Comparison of ENCODE assay signal across 9 mouse cellular contexts in genomic region chr3:101145292-101146046, GRCm38 (mm10). TPM values are rescaled to one million over a fixed set of nuclear protein-coding genes. Genes with fewer than 3 reads are reported as not detected.
A peak's percentile ranks its signal among the peaks of the same experiment; 100 is the strongest.
DNase-seq lines count a peak whose midpoint lies in the region; ATAC-seq lines count a peak whose summit lies in the region.
"Had no signal": no experiment of that assay in that cellular context is flagged by ENCODE, and none has a peak within 500 bp of the region (broad histone marks: within the 10 kb centered on the region; RNA-seq: fewer than 3 reads in every experiment).

No protein-coding gene starts in this region.

- no peak overlapping the region for H3K4me3 ChIP-seq in embryonic facial prominence, embryonic 15.5 days (replicated peaks)
- no peak overlapping the region for H3K4me3 ChIP-seq in kidney, embryonic 15.5 days (replicated peaks)
- H3K4me3 ChIP-seq in midbrain, embryonic 16.5 days (ENCODE audit: low read depth, low read length) = peak overlapping the region; percentile 2; the same call in 1 of the 2 replicates
- H3K4me3 ChIP-seq: liver, embryonic 13.5 days had no signal

- peak overlapping the region; percentile 31 for H3K4me2 ChIP-seq in embryonic facial prominence, embryonic 15.5 days (replicated peaks)
- peak overlapping the region; percentile 36; the same call in 1 of the 2 replicates for H3K4me2 ChIP-seq in kidney, embryonic 15.5 days
- peak overlapping the region; percentile 49 for H3K4me2 ChIP-seq in midbrain, embryonic 16.5 days (ENCODE audit: low read length)
- H3K4me2 ChIP-seq: liver, embryonic 13.5 days had no signal

- H3K9ac ChIP-seq in embryonic facial prominence, embryonic 15.5 days = no peak overlapping the region
- no peak overlapping the region for H3K9ac ChIP-seq in kidney, embryonic 15.5 days
- H3K9ac ChIP-seq in midbrain, embryonic 16.5 days (ENCODE audit: low read depth, low read length) = peak overlapping the region; percentile 47
- H3K9ac ChIP-seq: liver, embryonic 13.5 days had no signal

- no peaks in the 10 kb centered on the region for H3K27me3 ChIP-seq in embryonic facial prominence, embryonic 15.5 days
- H3K27me3 ChIP-seq in kidney, embryonic 15.5 days = no peaks in the 10 kb centered on the region
- H3K27me3 ChIP-seq in midbrain, embryonic 16.5 days (ENCODE audit: control insufficient read depth, insufficient read depth, low read depth, low read length) = no peaks in the 10 kb centered on the region
- H3K27me3 ChIP-seq: liver, embryonic 13.5 days had no signal

- peak; percentile 62 for ATAC-seq in frontal cortex, adult (ENCODE audit: low TSS enrichment)
- ATAC-seq in embryonic facial prominence, embryonic 15.5 days (ENCODE audit: insufficient number of reproducible peaks, low FRiP score, low TSS enrichment, low read depth) = no peak
- no peak for ATAC-seq in kidney, embryonic 15.5 days (replicated peaks; ENCODE audit: low FRiP score)
- ATAC-seq in midbrain, embryonic 16.5 days = peak; percentile 92
- ATAC-seq in megakaryocyte, adult 5-6 weeks (ENCODE audit: poor library complexity, severe bottlenecking) = no peak

- intact Hi-C loops in heart, postnatal 36 days (cut with DNase I) = no loop called here

- WGBS in embryonic facial prominence, embryonic 15.5 days = 37% methylated on average over 10 of the region's 10 CpGs
- WGBS in kidney, embryonic 15.5 days = 28% methylated on average over 10 of the region's 10 CpGs
- WGBS in midbrain, embryonic 16.5 days = 14% methylated on average over 10 of the region's 10 CpGs

- no peak overlapping the region for H3K27ac ChIP-seq in embryonic facial prominence, embryonic 15.5 days (replicated peaks)
- no peak overlapping the region for H3K27ac ChIP-seq in kidney, embryonic 15.5 days
- peak overlapping the region; percentile 87 for H3K27ac ChIP-seq in midbrain, embryonic 16.5 days (ENCODE audit: low read length)
- H3K27ac ChIP-seq: liver, embryonic 13.5 days had no signal

- no peaks in the 10 kb centered on the region for H3K9me3 ChIP-seq in embryonic facial prominence, embryonic 15.5 days (replicated peaks)
- no peaks in the 10 kb centered on the region for H3K9me3 ChIP-seq in kidney, embryonic 15.5 days (replicated peaks)
- no peaks in the 10 kb centered on the region; the same call in 1 of the 2 replicates for H3K9me3 ChIP-seq in midbrain, embryonic 16.5 days (replicated peaks; ENCODE audit: control insufficient read depth, low read length, poor library complexity, severe bottlenecking)
- H3K9me3 ChIP-seq: liver, embryonic 13.5 days had no signal

- DNase-seq in frontal cortex, postnatal 25 days (ENCODE audit: low spot score in 2 of 2) = no peak
- DNase-seq in CD4-positive helper T cell, adult 2 months (ENCODE audit: low read depth, low spot score) = peak; percentile 49
- DNase-seq in heart, postnatal 36 days = no peak
- DNase-seq: liver, embryonic 13.5 days had no signal

- no peaks in the 10 kb centered on the region for H3K36me3 ChIP-seq in embryonic facial prominence, embryonic 15.5 days
- no peaks in the 10 kb centered on the region for H3K36me3 ChIP-seq in kidney, embryonic 15.5 days
- no peaks in the 10 kb centered on the region for H3K36me3 ChIP-seq in midbrain, embryonic 16.5 days (ENCODE audit: control insufficient read depth, insufficient read depth, low read length)
- H3K36me3 ChIP-seq: liver, embryonic 13.5 days had no signal

- H3K4me1 ChIP-seq in embryonic facial prominence, embryonic 15.5 days = peaks cover 25% of the 10 kb centered on the region
- H3K4me1 ChIP-seq in kidney, embryonic 15.5 days = peaks cover 7% of the 10 kb centered on the region; the same call in 1 of the 2 replicates
- peaks cover 21% of the 10 kb centered on the region for H3K4me1 ChIP-seq in midbrain, embryonic 16.5 days (ENCODE audit: control insufficient read depth, insufficient read depth, low read length)
- H3K4me1 ChIP-seq: liver, embryonic 13.5 days had no signal

RNA-seq across cellular contexts. Expression of gene Ptgfrn, which starts 35.4 kb away (rescaled TPM):
- 7.4 and 9.8 TPM in 2 replicates for polyA plus RNA-seq in embryonic facial prominence, embryonic 15.5 days (2015; fragmentation: Nextera tagmentation; extraction: Ambion mirVana)
- 2.8 and 2.9 TPM in 2 replicates for polyA plus RNA-seq in kidney, embryonic 15.5 days (2015; fragmentation: Nextera tagmentation; extraction: Ambion mirVana)
- 2.6 and 2.9 TPM in 2 replicates for polyA plus RNA-seq in midbrain, embryonic 16.5 days (2015; fragmentation: Nextera tagmentation; extraction: Ambion mirVana)
- total RNA-seq in megakaryocyte, adult 5-6 weeks (2015) = 1.0 and 1.2 TPM in 2 replicates
- total RNA-seq in megakaryocyte, adult 5-6 weeks (2017) = 0.98 and 1.8 TPM in 2 replicates
- total RNA-seq in heart, postnatal 36 days (2021) = 10 to 100 TPM; 27.1 to 29.3 TPM

Comparison
In these comparisons a context has a peak if more than half of its experiments do, and no peak if none do; other contexts are left out.
1. ATAC-seq: peak in frontal cortex, adult (single experiment) and midbrain, embryonic 16.5 days (single experiment); none in embryonic facial prominence, embryonic 15.5 days (single experiment), kidney, embryonic 15.5 days (single experiment) and megakaryocyte, adult 5-6 weeks (single experiment).
2. Peak in every context shown above with its lines, with median percentiles within 50 percentile points of each other: H3K4me2 ChIP-seq.